Mouse (Mus musculus): ENCODE measurements around the gene Aars2.

The Aars2 gene

GRCm38 (mm10) chr17:45502324-45502723, 4.3 kb upstream of the Aars2 start:
- no peak for DNase-seq

GRCm38 (mm10) chr17:45503301-45503973, 3.2 kb upstream of the Aars2 start:
- DNase-seq, result no peak

GRCm38 (mm10) chr17:45505941-45506465, 638 bp upstream of the Aars2 start:
- no peak for DNase-seq

GRCm38 (mm10) chr17:45510871-45511270, 4.2 kb downstream of the Aars2 start:
- DNase-seq, result no peak

- no peak for DNase-seq
Measured at GRCm38 (mm10) chr17:45511757-45512156, 5.1 kb downstream of the Aars2 start.

- no peak for DNase-seq
Measured at GRCm38 (mm10) chr17:45515204-45515726, 8.6 kb downstream of the Aars2 start.

- no peak for DNase-seq
Measured at GRCm38 (mm10) chr17:45515806-45516205, 9.2 kb downstream of the Aars2 start.

GRCm38 (mm10) chr17:45516488-45516887, 9.8 kb downstream of the Aars2 start:
- DNase-seq, result peak; percentile 89

- no peak for DNase-seq
Measured at GRCm38 (mm10) chr17:45517135-45517534, 10.5 kb downstream of the Aars2 start.

- DNase-seq, result no peak
Measured at GRCm38 (mm10) chr17:45517549-45518215, 11.0 kb downstream of the Aars2 start.

GRCm38 (mm10) chr17:45518766-45519475, 12.3 kb downstream of the Aars2 start:
- DNase-seq, result no peak

GRCm38 (mm10) chr17:45520136-45520535, 13.5 kb downstream of the Aars2 start:
- DNase-seq, result no peak

GRCm38 (mm10) chr17:45523263-45523662, 16.6 kb downstream of the Aars2 start, which contains the start of gene Tcte1:
Gene Tcte1 (plus strand): TSS chr17:45523434.
- DNase-seq, result peak; percentile 61

GRCm38 (mm10) chr17:45524961-45525360, 18.3 kb downstream of the Aars2 start:
- no peak for DNase-seq

- no peak for DNase-seq
Measured at GRCm38 (mm10) chr17:45526571-45526970, 19.9 kb downstream of the Aars2 start.

GRCm38 (mm10) chr17:45530346-45530782, 23.7 kb downstream of the Aars2 start:
- no peak for DNase-seq

GRCm38 (mm10) chr17:45532896-45533295, 26.3 kb downstream of the Aars2 start:
- no peak for DNase-seq

- DNase-seq, result no peak
Measured at GRCm38 (mm10) chr17:45536264-45536663, 29.6 kb downstream of the Aars2 start.

- DNase-seq, result no peak
Measured at GRCm38 (mm10) chr17:45538394-45538793, 31.8 kb downstream of the Aars2 start.

GRCm38 (mm10) chr17:45539664-45540063, 33.0 kb downstream of the Aars2 start:
- no peak for DNase-seq

GRCm38 (mm10) chr17:45542129-45542528, 35.5 kb downstream of the Aars2 start:
- no peak for DNase-seq

GRCm38 (mm10) chr17:45542705-45543104, 36.1 kb downstream of the Aars2 start:
- DNase-seq, result no peak

- DNase-seq, result no peak
Measured at GRCm38 (mm10) chr17:45543115-45543514, 36.5 kb downstream of the Aars2 start.
